Mouse (Mus musculus): ENCODE data around the gene Mon2. TPM values are rescaled to one million over a fixed set of nuclear protein-coding genes. Genes with fewer than 3 reads are reported as not detected.
A peak's percentile ranks its signal among the peaks of the same experiment; 100 is the strongest.

The Mon2 gene
- 26.9 and 27.3 TPM in 2 replicates for polyA plus RNA-seq (2015; fragmentation: Nextera tagmentation; extraction: Ambion mirVana)

DNA sequence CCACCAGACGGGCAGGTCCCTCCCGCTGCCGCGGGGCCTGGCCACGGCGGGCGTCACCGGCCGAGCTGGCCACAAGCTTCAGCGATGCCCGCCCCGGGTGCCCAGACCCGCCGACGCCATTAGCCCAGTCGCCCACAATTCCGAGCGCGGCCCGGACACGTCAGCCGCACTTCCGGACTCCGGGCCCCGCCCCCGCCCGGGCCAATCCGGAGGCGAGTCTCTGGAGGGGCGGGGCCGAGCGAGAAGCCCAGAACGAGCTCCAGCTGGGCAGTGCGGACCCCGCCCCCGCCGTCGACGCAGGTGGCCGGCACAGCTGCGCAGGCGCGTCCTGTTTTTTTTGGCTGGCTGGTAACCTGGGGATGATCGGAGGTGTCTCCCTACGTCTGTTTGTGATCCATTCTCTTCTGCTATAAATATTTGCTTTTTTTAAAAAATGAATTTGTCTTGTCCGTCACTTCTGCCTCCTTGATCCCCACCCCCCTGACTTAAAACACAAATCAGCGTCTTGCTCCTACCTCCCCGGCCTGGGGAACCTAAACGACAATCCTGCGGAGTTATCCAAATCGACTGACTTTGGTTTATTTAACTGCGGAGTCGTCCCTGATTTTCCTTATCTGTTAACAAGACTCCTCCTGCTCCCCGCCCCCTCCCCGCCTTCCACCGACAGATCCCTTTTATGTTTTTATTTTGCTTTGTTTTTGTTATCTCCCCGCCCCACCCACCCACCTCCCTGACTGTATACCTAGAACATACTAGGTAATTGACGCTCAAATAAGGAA lies at the start of gene Mon2:
Mon2 (minus strand) TSS at position 261 of the 779 bp plus-strand sequence.
- no peaks in the 10 kb centered on the region for H3K9me3 ChIP-seq
- peak within 1 kb of the TSS; percentile 82 for H3K27ac ChIP-seq
- H3K4me3 ChIP-seq, result peak within 1 kb of the TSS; percentile 86
- peaks cover 20% of the 10 kb centered on the region for H3K4me1 ChIP-seq
- under 1% methylated on average over 58 of the region's 58 CpGs for WGBS
- 0 out of 2 replicates have a peak, but pooled peaks cover 4% of the 10 kb centered on the region for H3K27me3 ChIP-seq (replicated peaks)
- ATAC-seq (replicated peaks), result peak; percentile 99
- H3K36me3 ChIP-seq (replicated peaks), result 0 out of 2 replicates have a peak, but pooled peaks cover 6% of the 10 kb centered on the region
- H3K9ac ChIP-seq, result peak within 1 kb of the TSS; percentile 88
- H3K4me2 ChIP-seq, result peak within 1 kb of the TSS; percentile 67

DNA sequence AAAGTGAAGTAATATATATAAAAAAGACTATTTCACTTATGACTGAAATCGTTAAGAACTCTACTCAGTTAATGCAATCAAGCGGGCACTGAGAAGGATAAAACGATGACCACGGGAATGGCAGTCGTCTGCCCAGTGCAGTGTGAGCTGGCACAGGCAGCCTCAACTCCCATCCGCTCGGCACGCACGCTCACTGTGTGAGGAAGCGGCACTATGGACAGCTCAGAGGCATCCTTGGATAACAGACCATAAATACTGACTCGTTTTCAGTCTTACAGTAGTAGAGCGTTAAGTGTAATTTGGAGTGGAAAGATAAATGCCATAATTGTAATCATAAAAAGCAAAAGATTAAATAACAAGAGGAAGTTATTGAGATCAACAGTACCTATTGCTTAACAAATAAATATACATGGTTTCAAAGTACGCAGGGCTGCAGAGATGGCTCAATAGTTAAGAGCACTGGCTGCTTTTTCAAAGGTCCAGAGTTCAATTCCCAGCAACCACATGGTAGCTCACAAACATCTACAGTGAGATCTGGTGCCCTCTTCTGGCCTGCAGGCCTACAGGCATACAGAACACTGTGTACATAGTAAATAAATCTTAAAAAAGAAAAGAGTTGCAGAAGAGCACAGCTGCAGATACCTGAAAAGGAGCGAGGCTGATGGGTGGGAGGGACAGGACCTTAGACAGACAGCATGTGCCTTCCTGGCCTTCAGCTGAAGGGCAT lies 44.5 kb upstream of the Mon2 start:
- Histone ChIP-seq H3K9ac (no peak overlapping the region), H3K4me2 (no peak overlapping the region), H3K4me1 (no peaks in the 10 kb centered on the region), H3K27me3 (replicated peaks) (no peaks in the 10 kb centered on the region), H3K27ac (no peak overlapping the region), H3K9me3 (no peaks in the 10 kb centered on the region), H3K36me3 (replicated peaks) (peaks cover 62% of the 10 kb centered on the region), H3K4me3 (no peak overlapping the region)
- 95% methylated on average over 14 of the region's 14 CpGs for WGBS
- ATAC-seq (replicated peaks), result no peak

DNA sequence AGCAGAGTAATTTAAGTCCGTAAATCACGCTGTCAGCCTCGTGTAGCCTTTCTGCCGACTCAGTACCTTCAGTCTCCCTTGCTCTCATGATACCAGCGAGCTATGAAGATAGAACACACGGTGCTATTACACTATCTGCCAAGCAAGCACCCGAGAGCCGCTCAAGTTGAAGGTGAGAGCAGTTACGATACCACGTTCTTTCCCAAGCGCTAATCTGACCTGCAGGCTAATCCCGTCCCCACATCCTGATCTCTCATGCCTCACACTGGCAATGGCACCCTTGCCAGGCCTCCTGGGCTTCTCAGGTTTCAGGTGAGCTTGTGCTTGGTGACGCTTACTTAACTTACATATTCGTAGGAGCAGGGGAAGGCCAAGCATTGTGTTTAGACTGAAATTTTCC lies 40.6 kb upstream of the Mon2 start:
- 92% methylated on average over 14 of the region's 14 CpGs for WGBS
- H3K36me3 ChIP-seq (replicated peaks), result peaks cover 59% of the 10 kb centered on the region

DNA sequence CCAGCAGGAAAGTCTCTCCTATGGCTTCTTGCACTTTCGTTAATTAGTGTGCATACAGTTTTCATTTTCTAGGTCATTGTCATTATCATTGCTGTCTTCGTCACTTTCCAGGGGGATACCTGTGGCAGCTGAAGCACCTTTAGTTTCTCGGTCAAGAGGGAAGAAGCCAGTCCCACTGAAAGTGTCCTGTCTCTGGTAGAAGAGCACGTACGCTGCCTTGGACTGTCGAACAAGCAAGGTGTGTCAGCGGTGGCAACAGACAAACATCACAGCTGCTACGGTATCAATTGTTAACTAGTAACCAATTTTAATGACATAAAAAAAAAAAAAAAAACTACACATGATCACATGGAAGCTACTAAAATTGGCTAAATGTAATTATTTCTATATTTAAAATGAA lies 37.2 kb upstream of the Mon2 start:
- ATAC-seq (replicated peaks), result no peak
- H3K36me3 ChIP-seq (replicated peaks), result peaks cover 39% of the 10 kb centered on the region
- no peaks in the 10 kb centered on the region for H3K27me3 ChIP-seq (replicated peaks)
- no peaks in the 10 kb centered on the region for H3K4me1 ChIP-seq
- H3K9me3 ChIP-seq, result no peaks in the 10 kb centered on the region
- H3K9ac ChIP-seq, result no peak overlapping the region
- no peak overlapping the region for H3K4me3 ChIP-seq
- no peak overlapping the region for H3K4me2 ChIP-seq
- 96% methylated on average over 8 of the region's 8 CpGs for WGBS
- H3K27ac ChIP-seq, result no peak overlapping the region

More for the DNA sequence above, 40.6 kb upstream of the Mon2 start:
- Histone ChIP-seq H3K4me3 (no peak overlapping the region), H3K9ac (no peak overlapping the region), H3K27me3 (replicated peaks) (no peaks in the 10 kb centered on the region), H3K27ac (no peak overlapping the region), H3K4me1 (no peaks in the 10 kb centered on the region), H3K9me3 (no peaks in the 10 kb centered on the region), H3K4me2 (no peak overlapping the region)
- no peak for ATAC-seq (replicated peaks)

DNA sequence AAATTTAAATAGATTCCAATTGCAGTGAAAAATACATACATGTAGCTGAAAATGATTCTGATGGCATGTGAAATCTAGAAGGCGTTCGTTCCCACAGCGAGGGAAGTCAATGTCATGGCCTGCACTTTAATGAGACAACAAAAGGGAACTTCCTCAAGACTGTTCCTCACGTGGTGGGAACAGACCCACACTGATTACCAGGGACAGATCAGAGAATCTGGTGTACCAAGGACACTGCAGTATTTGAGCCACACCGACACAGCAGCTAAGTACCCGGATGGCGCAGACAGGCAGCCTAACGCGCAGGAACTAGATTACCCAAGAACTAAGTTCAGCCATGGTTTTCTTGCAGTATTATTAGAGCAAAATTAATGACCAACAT lies 36.5 kb upstream of the Mon2 start:
- Histone ChIP-seq H3K36me3 (replicated peaks) (peaks cover 37% of the 10 kb centered on the region; the same call in 1 of the 2 replicates), H3K4me1 (no peaks in the 10 kb centered on the region)

DNA sequence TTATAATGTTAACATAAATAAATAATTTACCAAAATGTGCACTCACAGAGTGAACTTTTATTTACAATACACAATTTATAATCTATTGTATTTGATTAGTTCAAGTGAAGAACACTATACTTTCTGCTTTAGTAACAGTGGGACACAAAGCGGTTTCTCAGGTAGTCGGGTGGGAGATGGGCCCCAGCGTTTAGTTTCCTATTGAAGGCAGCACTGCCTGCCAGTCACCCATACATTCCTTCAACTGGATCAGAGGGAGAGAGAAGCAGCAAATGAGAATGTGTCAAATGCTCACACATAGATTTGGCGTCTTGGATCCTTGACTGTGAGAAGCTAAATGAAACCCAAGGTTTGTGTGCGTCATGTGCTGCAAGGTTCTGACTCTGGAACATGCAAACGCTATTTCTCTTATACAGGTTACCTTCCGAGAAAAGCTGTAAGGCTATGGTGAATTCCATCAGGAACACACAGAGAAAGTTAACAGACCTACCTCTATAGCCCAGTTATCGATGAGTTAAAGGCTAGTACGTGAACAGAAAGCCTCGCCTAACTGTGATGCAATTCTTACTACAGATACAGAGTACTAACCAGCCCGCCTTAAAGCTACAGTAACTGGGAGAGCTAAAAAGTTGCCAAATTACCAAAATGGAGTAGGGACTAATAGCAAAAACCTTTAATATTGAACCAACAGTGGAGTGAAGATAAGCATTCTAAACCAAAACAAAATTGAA lies 35.9 kb upstream of the Mon2 start:
- no peak overlapping the region for H3K9ac ChIP-seq
- no peak for ATAC-seq (replicated peaks)
- H3K9me3 ChIP-seq, result no peaks in the 10 kb centered on the region
- H3K36me3 ChIP-seq (replicated peaks), result peaks cover 32% of the 10 kb centered on the region; the same call in 1 of the 2 replicates
- WGBS, result 93% methylated on average over 11 of the region's 11 CpGs
- H3K4me2 ChIP-seq, result no peak overlapping the region
- no peaks in the 10 kb centered on the region for H3K27me3 ChIP-seq (replicated peaks)
- H3K4me3 ChIP-seq, result no peak overlapping the region
- no peak overlapping the region for H3K27ac ChIP-seq
- no peaks in the 10 kb centered on the region for H3K4me1 ChIP-seq

More for the DNA sequence above, 36.5 kb upstream of the Mon2 start:
- H3K4me2 ChIP-seq, result no peak overlapping the region
- no peaks in the 10 kb centered on the region for H3K9me3 ChIP-seq
- no peak for ATAC-seq (replicated peaks)
- no peaks in the 10 kb centered on the region for H3K27me3 ChIP-seq (replicated peaks)
- H3K9ac ChIP-seq, result no peak overlapping the region
- no peak overlapping the region for H3K4me3 ChIP-seq
- WGBS, result 88% methylated on average over 9 of the region's 9 CpGs
- no peak overlapping the region for H3K27ac ChIP-seq

DNA sequence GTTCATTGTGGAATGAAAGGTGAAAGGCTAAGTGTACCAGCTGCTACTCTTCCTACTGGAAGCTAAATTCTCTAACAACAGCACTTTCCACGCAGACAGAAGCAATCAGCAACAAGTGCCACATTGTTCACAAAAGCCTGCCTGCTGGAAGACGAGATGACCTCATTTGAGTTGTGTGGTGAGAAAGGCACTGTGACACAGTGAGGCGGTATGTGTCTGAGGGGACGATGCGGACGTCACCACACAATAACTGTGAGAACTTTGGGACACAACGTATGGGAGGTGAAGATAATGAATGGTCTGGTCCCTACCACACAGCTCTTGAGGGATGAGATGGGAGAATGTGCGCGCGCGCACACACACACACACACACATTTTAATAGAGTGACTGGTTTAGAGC lies 34.2 kb upstream of the Mon2 start:
- H3K27ac ChIP-seq, result no peak overlapping the region
- no peaks in the 10 kb centered on the region for H3K9me3 ChIP-seq
- peaks cover 19% of the 10 kb centered on the region; the same call in 1 of the 2 replicates for H3K36me3 ChIP-seq (replicated peaks)
- no peaks in the 10 kb centered on the region for H3K4me1 ChIP-seq
- H3K4me2 ChIP-seq, result no peak overlapping the region
- no peak overlapping the region for H3K4me3 ChIP-seq
- no peak overlapping the region for H3K9ac ChIP-seq
- no peaks in the 10 kb centered on the region for H3K27me3 ChIP-seq (replicated peaks)
- no peak for ATAC-seq (replicated peaks)
- 76% methylated on average over 11 of the region's 11 CpGs for WGBS

DNA sequence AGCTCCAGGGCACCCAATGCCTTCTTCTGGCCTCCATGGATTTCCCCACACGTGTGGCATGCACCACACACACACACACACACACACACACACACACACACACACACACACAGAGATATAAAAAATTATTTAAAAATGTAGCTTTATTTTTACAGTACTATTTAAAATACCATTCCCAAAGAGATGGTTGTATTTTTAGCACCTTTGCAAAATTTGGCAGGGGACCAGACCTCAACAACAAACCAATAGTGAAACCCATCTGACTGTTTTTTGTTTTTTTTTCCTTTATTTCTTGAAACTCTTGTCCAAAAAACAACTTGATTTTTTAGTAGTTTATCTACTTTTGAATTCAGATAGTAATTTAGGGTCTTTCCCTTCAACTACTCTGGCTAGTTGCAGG lies 32.2 kb upstream of the Mon2 start:
- no peak for ATAC-seq (replicated peaks)
- Histone ChIP-seq H3K4me3 (no peak overlapping the region), H3K9me3 (no peaks in the 10 kb centered on the region), H3K4me1 (no peaks in the 10 kb centered on the region), H3K27ac (no peak overlapping the region), H3K36me3 (replicated peaks) (peaks cover 9% of the 10 kb centered on the region; the same call in 1 of the 2 replicates), H3K27me3 (replicated peaks) (no peaks in the 10 kb centered on the region), H3K4me2 (no peak overlapping the region), H3K9ac (no peak overlapping the region)
- 92% methylated on average over 1 of the region's 1 CpGs for WGBS

DNA sequence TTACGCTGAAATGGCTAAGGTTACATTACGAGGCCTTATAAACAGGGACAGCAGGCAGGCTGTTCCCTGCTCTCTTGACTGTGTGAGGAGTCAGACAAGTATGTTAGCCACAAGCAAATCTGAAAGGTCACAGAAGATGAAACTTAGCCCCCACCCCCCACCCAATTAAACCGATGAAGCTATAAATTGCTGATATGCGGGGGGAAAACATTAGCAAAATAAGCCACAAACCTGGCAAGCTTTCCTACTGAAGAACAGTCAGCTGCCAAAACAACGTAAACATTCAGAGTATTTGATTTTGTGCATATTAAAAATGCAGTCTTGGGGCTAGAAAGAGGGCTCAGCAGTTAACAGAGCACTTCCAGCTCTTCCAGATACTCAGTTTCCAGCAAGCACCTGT lies 31.8 kb upstream of the Mon2 start:
- no peak for ATAC-seq (replicated peaks)
- Histone ChIP-seq H3K27me3 (replicated peaks) (no peaks in the 10 kb centered on the region), H3K9ac (no peak overlapping the region), H3K27ac (no peak overlapping the region), H3K4me3 (no peak overlapping the region), H3K4me1 (no peaks in the 10 kb centered on the region), H3K4me2 (no peak overlapping the region), H3K9me3 (no peaks in the 10 kb centered on the region), H3K36me3 (replicated peaks) (peaks cover 9% of the 10 kb centered on the region; the same call in 1 of the 2 replicates)
- 93% methylated on average over 5 of the region's 5 CpGs for WGBS

DNA sequence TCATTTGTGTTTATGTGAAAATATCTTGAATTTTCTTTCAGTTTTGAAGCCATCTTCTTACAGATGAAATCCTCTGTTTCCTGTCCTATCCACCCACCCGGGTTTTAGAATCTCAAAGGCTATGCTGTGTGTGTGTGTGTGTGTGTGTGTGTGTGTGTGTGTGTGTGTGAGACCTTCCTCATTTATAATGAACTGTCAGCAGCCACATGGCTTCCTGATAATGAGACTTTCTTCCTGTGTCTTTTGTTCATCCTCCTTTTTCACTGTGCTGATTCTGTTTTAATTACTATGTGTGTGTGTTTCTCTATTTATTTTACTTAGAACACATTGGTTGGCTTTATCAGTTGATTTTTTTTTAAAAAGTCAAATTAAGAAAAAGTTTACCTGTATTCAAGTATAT lies 25.0 kb upstream of the Mon2 start:
- H3K36me3 ChIP-seq (replicated peaks), result no peaks in the 10 kb centered on the region
- WGBS, result 88% methylated on average over 1 of the region's 1 CpGs

DNA sequence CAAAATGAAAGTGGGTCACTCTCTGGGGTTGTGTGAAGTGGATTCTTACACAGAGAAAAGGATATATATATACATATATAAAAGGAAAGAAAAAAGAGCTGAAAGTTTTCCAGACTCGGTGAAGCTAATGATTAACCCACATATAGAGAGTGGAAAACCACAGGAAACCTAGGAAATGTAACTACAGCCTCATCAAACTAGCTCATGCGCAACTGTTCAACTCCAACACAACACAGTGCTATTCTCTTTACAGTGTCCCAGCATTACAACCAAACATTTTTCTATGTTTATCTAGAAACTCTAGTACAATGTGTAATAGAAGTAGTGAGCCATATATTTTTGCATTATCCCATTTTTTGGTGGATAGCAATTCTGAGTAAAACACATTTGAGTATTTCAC lies 24.3 kb upstream of the Mon2 start:
- no peaks in the 10 kb centered on the region for H3K27me3 ChIP-seq (replicated peaks)
- H3K9me3 ChIP-seq, result no peaks in the 10 kb centered on the region
- no peaks in the 10 kb centered on the region for H3K4me1 ChIP-seq
- no peak overlapping the region for H3K4me2 ChIP-seq
- no peak overlapping the region for H3K4me3 ChIP-seq
- ATAC-seq (replicated peaks), result no peak
- H3K36me3 ChIP-seq (replicated peaks), result no peaks in the 10 kb centered on the region
- 91% methylated on average over 2 of the region's 2 CpGs for WGBS
- H3K9ac ChIP-seq, result no peak overlapping the region
- no peak overlapping the region for H3K27ac ChIP-seq

More for the DNA sequence above, 25.0 kb upstream of the Mon2 start:
- Histone ChIP-seq H3K4me2 (no peak overlapping the region), H3K27me3 (replicated peaks) (no peaks in the 10 kb centered on the region), H3K4me3 (no peak overlapping the region), H3K9me3 (no peaks in the 10 kb centered on the region), H3K4me1 (no peaks in the 10 kb centered on the region), H3K27ac (no peak overlapping the region), H3K9ac (no peak overlapping the region)
- no peak for ATAC-seq (replicated peaks)

DNA sequence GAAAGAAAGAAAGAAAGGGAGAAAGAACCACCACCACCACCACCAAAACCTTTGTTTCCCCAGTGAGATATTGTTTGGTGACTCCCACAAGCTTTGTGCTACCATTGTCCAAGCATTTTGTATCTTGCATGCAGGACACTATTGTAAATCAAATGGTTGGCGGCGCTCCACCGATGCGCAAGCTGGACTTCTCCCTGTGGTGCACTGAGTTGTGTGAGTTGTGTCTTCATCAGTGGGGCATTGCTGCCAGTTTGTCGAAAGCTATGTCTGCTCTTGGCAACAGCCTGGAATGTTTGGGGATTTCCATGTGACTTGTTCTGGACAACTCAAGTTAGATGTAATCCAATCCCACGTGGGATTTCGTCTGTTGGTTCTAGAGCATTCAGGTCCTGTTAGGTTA lies 18.2 kb upstream of the Mon2 start:
- Histone ChIP-seq H3K27me3 (replicated peaks) (no peaks in the 10 kb centered on the region), H3K27ac (no peak overlapping the region), H3K4me2 (no peak overlapping the region), H3K36me3 (replicated peaks) (no peaks in the 10 kb centered on the region), H3K9ac (no peak overlapping the region), H3K4me1 (no peaks in the 10 kb centered on the region), H3K4me3 (no peak overlapping the region), H3K9me3 (no peaks in the 10 kb centered on the region)
- WGBS, result 80% methylated on average over 7 of the region's 7 CpGs
- ATAC-seq (replicated peaks), result no peak
